Mouse (Mus musculus) cerebellum, postnatal 4 days (tissue): ENCODE measurements around the gene Sec61g.
"Not testable (repeated sequence)": the region's sequence is repeated elsewhere in the genome, so short reads cannot be mapped to it uniquely, and the experiment has no call there.

ENCODE experiments used
- DNase-seq, 2 experiments: peaks; one replicate each; pipeline ENCODE4 v3.0.0; 2022; ENCODE audit warnings: low spot score in 2 of 2, mixed read lengths in 1 of 2

The Sec61g gene

DNA sequence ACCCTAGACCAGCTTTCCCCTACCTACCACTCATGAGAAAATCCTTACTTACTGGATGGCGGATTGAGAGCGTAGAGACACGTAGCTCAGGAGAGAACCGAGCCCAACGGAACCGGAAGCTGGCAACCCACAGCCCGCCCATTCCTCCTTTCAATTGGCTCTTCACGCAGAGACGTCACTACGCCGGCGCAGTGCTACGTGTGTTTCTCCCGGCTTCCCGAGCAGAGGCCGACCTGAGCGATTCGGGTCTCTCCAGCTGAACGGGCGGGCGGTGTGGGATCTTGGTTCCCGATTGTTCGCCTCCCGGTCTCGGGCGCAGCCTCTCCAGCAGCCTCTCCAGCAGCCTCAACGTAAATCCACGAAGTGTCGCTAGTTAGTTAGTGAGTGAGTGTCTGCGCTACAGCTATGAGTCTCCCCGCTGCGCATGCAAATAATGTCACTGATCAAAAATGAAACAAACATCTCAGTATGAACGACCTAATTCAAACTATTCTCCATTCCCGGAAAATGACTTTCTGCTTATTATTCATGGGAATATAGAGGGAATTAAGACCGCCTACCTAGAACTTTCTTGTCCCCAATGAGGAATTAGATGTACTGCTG lies at the start of gene Sec61g:
Sec61g (minus strand) TSS at position 433 of the 603 bp plus-strand sequence.
- DNase-seq = peak; percentile 77 to 87

- DNase-seq = no peak
These were observed 38.3 kb upstream of the Sec61g start for GRCm38 (mm10) chr11:16546421-16547163.

GRCm38 (mm10) chr11:16537379-16537778 lies 29.1 kb upstream of the Sec61g start:
- no peak for DNase-seq

DNA sequence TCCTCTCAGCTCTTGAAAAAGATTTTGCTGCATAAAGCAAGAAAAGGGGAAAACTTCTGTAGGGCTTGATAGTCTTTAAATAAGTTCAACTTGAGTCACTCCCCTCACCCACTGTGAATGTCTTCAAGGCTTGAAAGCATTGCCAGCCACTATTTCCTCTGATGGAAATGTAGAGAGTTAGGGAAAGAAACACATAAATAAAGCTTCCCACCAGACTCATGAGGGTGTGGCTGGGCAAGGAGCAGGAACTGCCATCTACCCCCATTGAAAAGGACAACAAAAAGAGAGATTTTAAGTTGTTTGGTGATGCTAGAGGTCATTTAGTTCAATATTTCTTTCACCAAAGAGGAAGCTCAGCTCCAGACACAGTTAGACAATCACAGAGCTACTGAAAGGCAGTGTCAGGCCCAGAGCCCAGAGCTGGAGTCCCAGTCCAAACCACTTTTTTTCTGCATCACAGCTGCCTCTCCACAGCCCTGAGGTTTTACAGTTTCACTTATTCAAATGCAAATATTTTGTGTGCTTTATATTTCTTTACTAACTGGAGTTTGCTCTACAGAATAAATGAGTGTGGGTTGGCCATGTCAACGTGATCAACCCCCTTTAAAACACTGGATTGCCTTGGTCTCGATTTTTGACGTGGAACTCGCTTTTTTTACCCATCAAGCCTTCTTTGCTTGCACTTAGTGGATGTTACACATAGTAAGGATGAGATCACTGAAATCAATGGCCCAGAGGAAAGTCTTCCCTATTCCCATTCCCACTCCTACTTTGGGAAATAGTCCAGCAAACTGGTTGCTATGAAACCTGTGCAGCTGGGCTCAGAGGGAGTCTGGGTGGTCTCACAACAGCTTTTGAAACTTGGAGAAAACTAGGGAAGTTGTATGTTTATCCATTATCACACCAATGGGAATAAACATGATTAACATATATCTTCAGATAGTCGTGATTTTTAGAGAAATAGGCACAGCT lies 26.6 kb upstream of the Sec61g start:
- DNase-seq = no peak

- DNase-seq = no peak
These were observed 24.6 kb upstream of the Sec61g start for GRCm38 (mm10) chr11:16532877-16533276.

GRCm38 (mm10) chr11:16528909-16529308 lies 20.6 kb upstream of the Sec61g start:
- DNase-seq = no peak

DNA sequence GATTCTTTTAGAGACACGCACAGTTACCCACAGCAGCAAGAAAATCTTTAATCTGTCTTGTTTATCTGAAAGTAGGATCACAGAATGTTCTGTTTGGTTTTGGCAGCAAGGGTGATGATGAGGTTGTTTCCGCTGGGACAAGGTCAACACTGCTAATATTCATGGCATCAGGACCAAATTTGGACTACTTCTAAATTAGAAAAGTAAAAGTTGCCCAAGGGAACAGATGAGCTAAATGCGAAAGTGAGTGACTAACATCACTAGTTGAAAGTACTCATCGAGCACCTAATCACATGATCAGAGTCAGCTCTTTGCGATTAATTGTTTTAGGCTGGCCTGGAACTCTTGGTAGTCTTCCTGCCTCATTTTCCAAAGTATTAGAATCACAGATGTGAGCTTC lies 20.1 kb upstream of the Sec61g start:
- DNase-seq = no peak

DNA sequence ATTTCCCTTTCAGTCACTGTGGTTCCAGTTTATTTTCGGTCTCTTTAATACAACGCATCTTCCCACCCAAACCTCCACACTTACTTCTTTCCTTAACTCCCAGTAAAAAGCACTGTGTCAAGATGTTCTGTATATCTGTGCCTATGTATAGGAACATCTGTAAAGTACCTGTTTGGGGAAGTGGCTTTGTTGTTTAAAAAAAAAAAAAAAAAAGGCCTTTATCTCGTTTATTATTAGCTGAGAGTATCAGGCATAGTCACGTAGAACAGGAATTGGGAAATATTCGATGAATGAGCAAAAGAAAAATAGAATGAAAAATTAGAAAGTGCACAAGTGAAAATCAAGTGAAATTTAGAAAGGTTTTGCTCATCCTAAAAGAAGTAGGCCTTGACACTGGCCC lies 19.5 kb upstream of the Sec61g start:
- DNase-seq = no peak

DNA sequence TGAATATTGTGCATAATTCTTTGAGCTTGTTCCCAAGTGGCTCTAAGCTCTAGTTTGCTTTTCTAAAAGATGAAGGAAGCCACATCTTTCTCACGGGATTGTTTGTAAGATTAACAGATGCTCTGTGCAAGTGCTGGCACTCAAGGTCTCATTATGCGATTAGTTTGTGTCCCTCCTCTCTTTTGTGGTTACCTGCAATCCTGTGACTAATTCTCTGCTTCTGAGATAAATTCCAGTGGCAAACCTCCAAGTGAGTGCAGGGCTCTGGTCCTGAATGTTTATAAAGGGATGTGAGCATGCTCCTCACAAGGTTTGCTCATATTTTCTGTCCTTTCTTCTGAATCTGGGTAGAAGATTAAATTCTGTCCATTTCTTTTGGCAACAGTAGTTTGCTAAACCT lies 18.2 kb upstream of the Sec61g start:
- DNase-seq = no peak

DNA sequence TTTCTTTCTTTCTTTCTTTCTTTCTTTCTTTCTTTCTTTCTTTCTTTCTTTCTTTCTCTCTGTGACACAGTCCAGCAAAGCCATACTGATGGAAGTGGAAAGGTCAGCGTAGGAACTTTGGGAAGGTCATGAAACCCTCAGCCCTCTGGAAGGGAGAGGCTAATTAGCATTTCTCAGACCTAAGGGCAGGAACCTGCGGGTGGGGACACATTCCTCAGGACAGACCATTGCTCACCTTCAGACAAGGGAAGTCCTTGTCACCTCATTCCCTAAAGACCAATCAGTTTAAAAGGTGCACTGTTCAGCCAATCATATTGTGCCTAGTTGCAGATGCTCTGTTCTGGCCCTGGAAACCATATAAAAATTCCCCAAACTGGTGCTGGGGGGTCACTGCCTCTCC lies 17.4 kb upstream of the Sec61g start:
- DNase-seq = no peak

- peak in 1 of 2 experiments; percentile 27 for DNase-seq
These were observed 16.8 kb upstream of the Sec61g start for GRCm38 (mm10) chr11:16524917-16525640.

DNA sequence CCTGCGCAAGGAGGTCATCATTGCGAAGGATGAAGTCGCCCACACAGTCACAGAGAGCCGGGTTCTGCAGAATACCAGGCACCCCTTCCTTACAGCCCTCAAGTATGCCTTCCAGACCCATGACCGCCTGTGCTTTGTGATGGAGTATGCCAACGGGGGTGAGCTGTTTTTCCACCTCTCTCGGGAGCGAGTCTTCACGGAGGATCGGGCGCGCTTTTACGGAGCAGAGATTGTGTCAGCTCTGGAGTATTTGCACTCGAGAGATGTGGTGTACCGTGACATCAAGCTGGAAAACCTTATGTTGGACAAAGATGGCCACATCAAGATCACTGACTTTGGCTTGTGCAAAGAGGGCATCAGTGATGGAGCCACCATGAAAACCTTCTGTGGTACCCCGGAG lies 6.8 kb upstream of the Sec61g start:
- DNase-seq = not testable (repeated sequence)

GRCm38 (mm10) chr11:16514221-16514620 lies 5.9 kb upstream of the Sec61g start:
- not testable (repeated sequence) for DNase-seq

DNA sequence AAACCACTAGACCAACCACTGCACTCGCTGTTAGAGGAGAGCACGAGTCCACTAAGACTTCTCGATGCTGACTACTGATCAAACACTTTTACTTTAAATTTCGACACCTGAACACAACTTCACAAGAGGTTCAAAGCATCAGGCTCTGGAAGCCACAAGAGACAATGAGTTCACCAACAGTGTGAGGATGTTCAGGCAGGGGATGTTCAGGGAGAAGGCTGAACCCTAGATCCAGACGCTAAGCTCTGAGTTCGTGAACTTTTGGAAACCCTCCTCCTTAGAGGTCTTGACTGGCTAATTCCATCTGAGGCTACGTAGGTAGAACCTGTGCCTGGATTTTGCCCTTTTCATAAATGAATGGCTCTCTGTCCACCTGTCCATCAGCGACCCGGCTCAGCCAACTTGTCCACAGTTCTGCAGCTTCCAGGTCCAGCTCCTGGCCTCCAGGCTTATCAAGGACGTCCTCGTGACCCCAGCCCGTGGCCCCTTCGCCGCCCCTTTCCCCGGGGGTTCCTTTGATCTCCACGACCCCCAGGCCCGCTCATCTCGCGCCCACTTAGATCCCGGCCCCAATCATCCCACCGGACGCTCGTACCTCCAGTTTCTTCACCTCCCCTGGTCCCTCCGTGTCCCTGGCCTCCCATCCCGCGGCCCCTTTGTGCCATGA lies 766 bp downstream of the Sec61g start:
- no peak for DNase-seq

DNA sequence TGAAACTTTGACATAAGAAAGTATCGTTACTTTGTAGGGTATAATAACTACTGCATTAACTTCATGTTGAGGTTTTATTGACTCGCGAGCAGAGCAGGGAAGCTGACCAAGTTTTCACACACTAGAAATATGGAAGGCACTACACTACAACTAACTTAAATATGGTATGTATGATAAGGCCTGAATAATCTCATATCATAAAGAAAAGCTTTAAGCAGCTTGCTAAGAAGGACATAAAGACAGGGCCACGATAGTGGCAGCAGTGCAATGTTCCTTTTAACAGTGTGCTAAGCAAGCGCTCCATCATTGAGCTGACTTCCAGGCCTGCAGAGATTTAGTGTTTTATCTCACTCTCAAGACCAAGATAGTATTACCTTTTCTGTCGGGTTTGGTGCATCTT lies 2.3 kb downstream of the Sec61g start:
- no peak for DNase-seq

- no peak for DNase-seq
These were observed 5.1 kb downstream of the Sec61g start for GRCm38 (mm10) chr11:16503150-16503549.

- DNase-seq = no peak
These were observed 5.5 kb downstream of the Sec61g start for GRCm38 (mm10) chr11:16502744-16503143.

DNA sequence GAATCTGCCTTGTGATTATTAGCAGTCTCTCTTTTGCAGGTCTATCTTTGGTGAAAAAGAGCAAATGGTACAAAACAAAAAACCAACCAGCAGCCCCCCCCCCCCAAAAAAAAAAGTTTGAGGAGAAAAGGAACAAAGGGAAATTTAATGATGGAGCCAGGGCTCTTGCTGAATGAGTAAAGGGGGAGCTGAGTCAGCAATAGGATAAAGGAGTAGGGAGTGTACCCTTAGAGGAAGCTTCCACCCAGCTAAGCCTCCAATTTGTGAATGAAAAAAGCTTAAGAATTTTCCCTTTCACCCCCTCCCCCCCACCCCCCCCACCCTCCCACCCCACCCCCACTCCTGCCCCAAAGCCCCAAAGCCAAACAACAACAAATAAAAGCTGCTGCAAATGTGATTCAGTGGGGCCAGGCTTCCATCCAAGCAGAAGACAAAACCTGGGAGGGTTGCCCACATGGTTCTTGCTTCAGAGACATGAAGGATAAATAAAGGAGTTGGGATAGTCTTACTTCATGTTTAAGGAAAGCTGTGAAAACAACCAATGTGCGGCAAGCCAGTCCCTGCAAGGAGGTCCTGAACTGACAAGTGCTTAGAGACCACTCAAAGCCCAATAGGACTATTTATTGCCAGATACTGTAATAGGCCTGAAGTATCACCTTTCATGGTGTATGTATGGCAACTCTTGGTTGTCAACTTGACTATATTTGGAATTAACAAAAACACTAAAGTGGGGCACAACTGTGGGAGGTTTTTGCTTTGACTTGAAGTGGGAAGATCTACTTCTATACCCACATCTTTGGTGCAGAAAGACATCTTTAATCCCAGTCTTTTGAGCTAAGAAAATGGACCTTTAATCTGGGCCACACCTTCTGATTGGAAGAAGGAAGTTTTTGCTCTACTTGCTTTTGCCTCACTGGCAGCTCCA lies 9.3 kb downstream of the Sec61g start:
- DNase-seq = no peak
